Mouse (Mus musculus): ENCODE data around the gene Rabgap1l.
"Not testable (repeated sequence)": the region's sequence is repeated elsewhere in the genome, so short reads cannot be mapped to it uniquely, and the experiment has no call there.

The Rabgap1l gene

GRCm38 (mm10) chr1:160693094-160693447 is 99.9 kb downstream of the Rabgap1l start:
- peak; percentile 82 to 84 for DNase-seq (ENCODE audit: low spot score in 2 of 2)

GRCm38 (mm10) chr1:160692224-160693093 is 100.6 kb downstream of the Rabgap1l start:
- no peak for DNase-seq (ENCODE audit: low spot score in 2 of 2)

- no peak for DNase-seq (ENCODE audit: low spot score in 2 of 2)
These were observed 101.8 kb downstream of the Rabgap1l start for GRCm38 (mm10) chr1:160691196-160691590.

GRCm38 (mm10) chr1:160690516-160691195 is 102.4 kb downstream of the Rabgap1l start:
- DNase-seq (ENCODE audit: low spot score in 2 of 2): no peak

GRCm38 (mm10) chr1:160689511-160689910 is 103.5 kb downstream of the Rabgap1l start:
- no peak for DNase-seq (ENCODE audit: low spot score in 2 of 2)

GRCm38 (mm10) chr1:160684251-160684650 is 108.8 kb downstream of the Rabgap1l start:
- no peak for DNase-seq (ENCODE audit: low spot score in 2 of 2)

GRCm38 (mm10) chr1:160681398-160682050 is 111.5 kb downstream of the Rabgap1l start:
- no peak for DNase-seq (ENCODE audit: low spot score in 2 of 2)

GRCm38 (mm10) chr1:160674763-160675162 is 118.2 kb downstream of the Rabgap1l start:
- no peak for DNase-seq (ENCODE audit: low spot score in 2 of 2)

- no peak for DNase-seq (ENCODE audit: low spot score in 2 of 2)
These were observed 120.8 kb downstream of the Rabgap1l start for GRCm38 (mm10) chr1:160672088-160672814.

- no peak for DNase-seq (ENCODE audit: low spot score in 2 of 2)
These were observed 137.1 kb downstream of the Rabgap1l start for GRCm38 (mm10) chr1:160655806-160656470.

GRCm38 (mm10) chr1:160651691-160652090 is 141.3 kb downstream of the Rabgap1l start:
- no peak for DNase-seq (ENCODE audit: low spot score in 2 of 2)

- no peak for DNase-seq (ENCODE audit: low spot score in 2 of 2)
These were observed 147.6 kb downstream of the Rabgap1l start for GRCm38 (mm10) chr1:160645416-160645815.

- no peak for DNase-seq (ENCODE audit: low spot score in 2 of 2)
These were observed 164.6 kb downstream of the Rabgap1l start for GRCm38 (mm10) chr1:160628213-160628932.

GRCm38 (mm10) chr1:160624354-160625120 is 168.5 kb downstream of the Rabgap1l start:
- DNase-seq (ENCODE audit: low spot score in 2 of 2): not testable (repeated sequence)

- DNase-seq (ENCODE audit: low spot score in 2 of 2): no peak
These were observed 174.8 kb downstream of the Rabgap1l start for GRCm38 (mm10) chr1:160618201-160618600.

- no peak for DNase-seq (ENCODE audit: low spot score in 2 of 2)
These were observed 186.6 kb downstream of the Rabgap1l start for GRCm38 (mm10) chr1:160606425-160606824.

- not testable (repeated sequence) for DNase-seq (ENCODE audit: low spot score in 2 of 2)
These were observed 189.7 kb downstream of the Rabgap1l start for GRCm38 (mm10) chr1:160603312-160603711.

- no peak for DNase-seq (ENCODE audit: low spot score in 2 of 2)
These were observed 195.6 kb downstream of the Rabgap1l start for GRCm38 (mm10) chr1:160597369-160597768.

- DNase-seq (ENCODE audit: low spot score in 2 of 2): no peak
These were observed 196.1 kb downstream of the Rabgap1l start for GRCm38 (mm10) chr1:160596948-160597270.

All from frontal cortex, postnatal 14 days (tissue).